Mouse (Mus musculus) skeletal muscle tissue, postnatal 0 days (tissue): ENCODE data around the gene Noct. TPM values are rescaled to one million over a fixed set of nuclear protein-coding genes. Genes with fewer than 3 reads are reported as not detected.

Source experiments
- microRNA-seq, 2 experiments: library from miRNA; unstranded; fragments of <30 nt; microRNA quantifications; one replicate each; pipeline ENCODE4; 2016
- polyA plus RNA-seq: library from polyadenylated mRNA; unstranded; fragments of >200 nt; fragmentation: Nextera tagmentation; extraction: Ambion mirVana; gene quantifications from 2 replicates; pipeline ENCODE4 v1.2.1, GENCODE M21; 2015

Gene Noct
- 6.8 and 12.6 TPM in 2 replicates for polyA plus RNA-seq

DNA sequence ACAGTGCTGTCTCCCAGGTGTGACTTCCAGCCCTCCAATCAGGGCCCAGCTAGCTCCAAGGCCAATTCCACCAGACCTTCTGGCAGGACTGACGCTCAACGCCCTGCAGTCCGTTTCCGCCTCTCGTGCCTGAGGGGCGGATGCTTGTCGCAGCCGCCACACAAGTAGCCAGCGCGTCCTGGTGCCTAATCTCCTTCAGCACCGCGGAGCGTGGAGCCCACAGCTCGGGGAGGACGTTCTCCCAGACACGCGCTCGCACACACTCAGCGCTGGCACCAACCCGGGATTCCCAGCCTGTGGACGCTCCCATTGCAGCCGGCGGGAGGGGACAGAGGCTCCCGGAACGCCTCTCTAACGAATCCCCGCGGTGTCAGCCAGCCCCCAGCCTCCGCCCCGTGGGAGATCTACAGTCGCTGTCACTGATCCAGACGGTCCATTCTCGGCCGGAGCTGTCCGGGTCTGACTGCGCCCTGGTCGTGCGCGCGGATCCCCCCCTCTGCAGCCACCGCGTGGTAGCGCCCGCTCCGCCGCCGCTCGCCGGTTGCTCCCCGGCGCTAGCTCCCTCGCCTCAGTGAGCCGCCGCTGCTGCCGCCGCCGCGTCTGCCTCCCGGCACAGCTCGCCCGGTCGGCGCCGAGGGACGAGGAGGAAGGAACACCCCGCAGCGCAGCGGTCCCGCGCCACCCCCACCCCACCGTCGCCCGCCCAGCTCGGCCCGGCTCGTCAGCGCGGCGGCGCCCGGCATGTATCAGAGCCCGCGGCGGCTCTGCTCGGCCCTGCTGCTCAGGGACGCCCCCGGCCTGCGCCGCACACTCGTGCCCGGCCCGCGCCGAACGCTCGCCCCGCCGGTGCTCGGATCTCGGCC is at the start of gene Noct:
Gene Noct, plus strand, starts transcription at position 85 of the 863 bp plus-strand sequence.

Small RNA genes lying within 50 kb of the gene (microRNA-seq; reads per million reads assigned to microRNA genes)
- gene Gm24282: 0 reads per million in 2 experiments

Other genes starting within 250 kb of the Noct start
- 39.4 and 39.7 TPM in 2 replicates for gene Elf2, start 116.2 kb downstream of the Noct start, polyA plus RNA-seq
- 0.83 and 1.6 TPM in 2 replicates for gene Mgarp, start 172.3 kb downstream of the Noct start, polyA plus RNA-seq
- gene Ndufc1, start 184.5 kb downstream of the Noct start, polyA plus RNA-seq: 1,537 and 1,754 TPM in 2 replicates
- 20.9 and 21.1 TPM in 2 replicates for gene Naa15, start 190.7 kb downstream of the Noct start, polyA plus RNA-seq